Mouse (Mus musculus): Measurements from ENCODE around the gene Mst1r.
A peak's percentile ranks its signal among the peaks of the same experiment; 100 is the strongest.

The Mst1r gene

DNA sequence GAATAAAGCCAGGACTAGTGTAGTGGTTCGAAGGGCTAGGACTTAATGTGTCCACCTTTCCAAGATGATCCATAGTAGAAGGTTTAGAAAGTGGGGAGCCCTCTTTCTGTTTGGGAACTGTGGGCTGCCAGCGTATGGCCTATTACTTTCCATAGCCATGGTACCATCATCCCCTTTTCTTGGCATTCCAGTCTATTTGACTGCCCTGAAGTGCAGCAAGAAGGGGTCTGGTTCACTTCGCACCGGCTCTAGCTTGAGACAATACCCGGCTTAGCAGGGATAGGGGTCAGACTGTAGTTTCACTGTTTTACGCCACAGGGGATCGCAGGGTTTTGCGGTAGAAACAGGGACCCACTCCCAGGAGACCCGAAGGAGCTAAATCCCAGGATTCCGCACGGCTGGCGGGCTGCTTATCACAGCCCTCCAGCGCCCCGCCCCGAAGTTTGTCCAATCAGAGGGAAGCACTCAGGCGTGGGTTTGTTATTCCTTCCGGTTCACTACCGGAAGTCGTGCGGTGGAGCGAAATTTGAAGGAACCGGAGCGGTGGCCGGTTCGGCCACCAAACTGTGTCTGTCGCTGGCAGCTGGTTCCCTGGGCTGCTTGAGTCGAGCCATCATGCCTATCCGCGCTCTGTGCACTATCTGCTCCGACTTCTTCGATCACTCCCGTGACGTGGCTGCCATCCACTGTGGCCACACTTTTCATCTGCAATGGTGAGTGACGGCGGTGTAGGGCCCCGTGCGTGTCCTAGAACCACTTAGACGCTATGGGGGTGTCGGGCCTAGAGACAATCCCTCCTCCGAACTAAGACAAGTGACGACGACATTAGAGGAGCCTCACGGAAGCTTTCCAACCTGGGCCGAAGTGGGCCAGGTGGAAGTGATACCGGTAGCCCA, 44.0 kb downstream of the Mst1r start:
- peak; percentile 88 for DNase-seq (ENCODE audit: low read depth, low spot score)

DNA sequence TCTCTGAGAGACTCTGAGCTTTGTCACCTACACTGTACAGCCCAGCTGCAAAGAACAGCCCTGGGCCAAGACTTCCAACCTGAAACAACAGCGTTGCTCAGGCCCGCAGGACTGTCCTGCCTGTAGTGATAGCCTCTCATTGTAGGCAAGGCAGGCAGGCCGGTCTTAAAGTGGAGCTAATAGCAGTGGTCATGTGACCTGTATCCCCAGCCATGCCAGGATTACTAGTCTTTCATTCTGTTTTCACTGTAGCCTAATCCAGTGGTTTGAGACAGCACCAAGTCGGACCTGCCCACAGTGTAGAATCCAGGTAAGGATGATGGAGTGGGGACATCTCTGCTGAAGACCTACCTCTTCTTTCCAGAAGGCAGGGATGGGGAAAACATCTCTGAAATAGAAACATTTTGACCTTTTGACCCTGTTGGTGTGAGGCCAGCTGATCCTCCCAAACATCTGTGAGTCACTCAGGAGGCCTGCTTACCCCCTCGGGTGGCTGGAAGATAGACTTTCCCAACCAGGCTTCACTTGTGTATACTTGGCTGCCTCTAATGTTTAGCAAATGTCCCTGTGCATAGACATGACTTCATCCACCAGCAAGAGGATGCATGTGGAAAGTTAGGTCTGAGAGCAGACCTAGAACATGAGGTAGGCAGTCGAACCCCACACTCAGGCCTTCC, 49.1 kb downstream of the Mst1r start:
- no peak for DNase-seq (ENCODE audit: low read depth, low spot score)

DNA sequence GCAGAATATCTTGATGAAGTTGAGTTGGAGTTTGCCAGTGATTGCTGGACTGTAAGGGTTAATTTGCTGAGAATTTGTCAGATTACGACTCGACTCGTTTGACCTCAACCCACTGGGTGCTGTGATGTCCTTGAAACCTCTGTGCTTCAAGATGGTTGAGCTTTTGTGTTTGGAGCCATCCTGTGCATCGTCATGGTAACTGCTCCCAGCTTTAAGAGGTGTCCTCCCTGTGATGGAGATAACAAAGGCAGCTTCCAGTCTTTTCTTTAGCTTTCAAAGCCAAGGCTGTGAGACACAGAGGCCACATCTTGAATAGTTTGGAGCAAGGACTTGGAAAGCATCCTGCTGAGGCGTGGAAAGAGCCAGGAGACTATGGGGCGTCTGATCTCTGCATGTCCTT, 50.5 kb downstream of the Mst1r start:
- no peak for DNase-seq (ENCODE audit: low read depth, low spot score)

DNA sequence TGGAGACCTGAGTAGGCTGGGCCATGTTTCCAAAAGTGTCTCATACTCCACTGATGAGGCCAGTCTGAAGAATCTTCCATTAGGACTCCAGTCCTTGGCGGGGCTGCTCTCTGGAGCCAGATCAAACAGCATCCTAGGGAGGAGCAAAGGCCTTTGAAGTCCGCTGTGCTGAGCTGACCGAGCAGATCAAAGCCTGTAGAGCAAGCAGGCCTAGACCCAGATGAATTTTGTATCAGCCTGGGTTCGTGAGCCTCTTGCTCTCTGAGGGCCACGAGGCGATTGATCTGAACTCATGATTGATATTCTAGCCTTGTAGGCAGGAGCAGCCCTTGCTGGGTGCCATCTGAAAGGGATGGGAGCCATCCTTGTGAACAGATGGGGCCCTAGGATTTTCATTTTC, 53.2 kb downstream of the Mst1r start:
- DNase-seq (ENCODE audit: low read depth, low spot score), result no peak

DNA sequence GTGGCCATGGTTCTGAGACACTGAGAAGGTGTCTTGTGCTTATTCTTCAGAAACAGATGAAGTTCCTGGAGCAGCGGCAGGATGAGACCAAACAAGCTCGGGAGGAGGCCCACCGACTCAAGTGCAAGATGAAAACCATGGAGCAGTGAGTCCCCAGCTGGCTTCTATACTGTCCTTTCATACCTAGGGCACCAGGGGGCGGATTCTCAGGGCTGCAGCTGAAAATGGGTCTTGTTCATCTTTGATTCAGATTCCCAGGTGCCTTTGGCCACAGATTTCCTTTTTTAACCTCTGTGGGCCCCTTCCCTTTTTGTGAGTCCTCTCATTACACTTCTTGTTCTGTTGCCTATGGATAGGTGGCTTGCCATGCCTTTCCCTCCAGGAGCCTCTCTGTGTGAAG, 54.3 kb downstream of the Mst1r start:
- peak; percentile 22 for DNase-seq (ENCODE audit: low read depth, low spot score)

DNA sequence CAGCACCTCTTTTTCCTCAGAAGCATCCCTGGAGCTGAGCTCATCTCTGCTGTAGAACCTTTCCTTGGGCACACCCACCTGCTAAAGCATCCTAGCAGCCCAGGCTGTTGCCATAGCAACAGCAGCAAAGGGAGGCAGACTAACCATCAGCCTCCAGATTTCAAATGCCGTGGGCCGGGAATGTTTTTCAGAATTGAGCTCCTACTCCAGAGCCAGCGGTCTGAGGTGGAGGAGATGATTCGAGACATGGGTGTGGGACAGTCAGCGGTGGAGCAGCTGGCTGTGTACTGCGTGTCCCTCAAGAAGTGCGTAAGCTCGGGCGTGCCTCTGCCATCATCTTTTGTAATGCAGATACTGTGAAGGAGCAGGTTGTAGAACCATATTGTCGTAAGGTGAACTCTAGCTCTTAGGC, 54.7 kb downstream of the Mst1r start:
- no peak for DNase-seq (ENCODE audit: low read depth, low spot score)

DNA sequence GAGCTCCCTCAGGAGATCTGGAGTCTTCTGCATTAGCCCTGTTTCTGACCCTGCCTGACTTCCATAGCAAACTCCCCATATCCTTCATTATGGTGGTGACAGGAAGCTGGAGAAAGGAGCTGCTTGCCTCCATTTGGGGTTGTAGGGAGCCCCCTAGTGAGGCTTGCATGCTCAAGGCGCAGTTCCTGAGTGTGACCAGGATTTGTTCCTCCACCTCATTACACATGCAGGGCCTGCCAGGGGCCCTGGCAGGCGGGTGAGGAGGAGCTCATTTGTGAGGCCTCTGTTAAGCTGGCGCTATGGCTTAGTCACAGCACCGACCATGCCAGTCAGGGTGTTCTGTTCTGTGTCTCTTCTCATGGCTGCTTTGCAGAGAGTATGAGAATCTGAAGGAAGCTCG, 55.2 kb downstream of the Mst1r start:
- no peak for DNase-seq (ENCODE audit: low read depth, low spot score)

DNA sequence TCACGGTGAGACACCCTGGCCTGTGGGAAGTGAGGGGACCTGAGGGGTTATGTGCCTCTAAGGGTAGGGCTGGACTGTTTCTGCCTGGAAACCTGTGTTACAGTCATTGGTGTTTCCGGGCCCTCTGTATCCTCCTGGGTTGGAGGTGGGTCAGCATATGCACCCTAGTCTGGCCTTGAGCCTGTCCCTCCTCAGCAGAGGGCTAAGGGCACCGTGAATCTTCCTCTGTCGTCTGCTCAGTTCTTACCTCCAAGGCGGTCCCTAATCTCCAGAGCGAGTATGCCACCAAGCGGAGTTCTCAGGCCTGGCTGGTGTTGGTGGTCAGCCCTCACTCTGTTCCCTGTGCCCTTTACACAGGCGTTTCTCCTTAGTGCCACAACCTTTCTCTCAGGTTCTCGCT, 56.2 kb downstream of the Mst1r start:
- no peak for DNase-seq (ENCODE audit: low read depth, low spot score)

DNA sequence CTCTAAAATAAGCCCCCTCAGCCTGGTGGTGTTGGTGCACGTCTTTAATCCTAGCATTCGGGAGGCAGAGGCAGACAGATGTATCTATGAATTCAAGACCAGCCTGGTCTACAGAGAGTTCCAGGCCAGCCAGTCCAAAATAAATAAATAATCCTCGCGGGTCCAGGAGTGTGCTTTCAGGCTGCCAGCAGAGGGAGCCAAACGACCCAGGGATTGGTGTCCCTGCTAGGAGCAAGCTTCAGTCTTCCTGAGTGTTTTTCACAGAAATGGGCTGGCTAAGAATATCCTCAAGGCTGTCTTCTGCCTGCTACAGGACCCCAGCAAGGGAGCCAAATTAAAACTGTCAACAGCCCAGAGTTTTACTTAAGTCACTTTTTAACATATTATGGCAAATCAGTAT, 57.0 kb downstream of the Mst1r start:
- DNase-seq (ENCODE audit: low read depth, low spot score), result peak; percentile 77

DNA sequence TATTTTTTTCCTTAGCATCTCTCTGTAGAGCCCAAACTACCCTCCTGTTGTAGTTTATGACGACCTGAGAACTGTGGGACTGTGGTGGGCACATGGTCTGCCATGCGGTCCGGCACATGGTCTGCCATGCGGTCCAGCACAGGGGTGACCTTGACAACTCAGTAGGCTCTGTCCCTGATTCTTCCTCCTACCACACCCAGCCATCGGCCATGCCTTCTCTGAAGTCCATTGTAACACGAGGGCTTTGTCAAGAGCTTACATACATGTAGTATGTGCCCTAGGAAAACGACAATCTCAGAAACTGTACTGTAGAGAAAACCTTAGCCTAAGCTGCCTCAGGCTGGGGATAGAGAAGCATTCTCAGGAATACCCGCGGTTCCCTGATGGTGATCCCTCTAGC, 58.0 kb downstream of the Mst1r start:
- no peak for DNase-seq (ENCODE audit: low read depth, low spot score)

DNA sequence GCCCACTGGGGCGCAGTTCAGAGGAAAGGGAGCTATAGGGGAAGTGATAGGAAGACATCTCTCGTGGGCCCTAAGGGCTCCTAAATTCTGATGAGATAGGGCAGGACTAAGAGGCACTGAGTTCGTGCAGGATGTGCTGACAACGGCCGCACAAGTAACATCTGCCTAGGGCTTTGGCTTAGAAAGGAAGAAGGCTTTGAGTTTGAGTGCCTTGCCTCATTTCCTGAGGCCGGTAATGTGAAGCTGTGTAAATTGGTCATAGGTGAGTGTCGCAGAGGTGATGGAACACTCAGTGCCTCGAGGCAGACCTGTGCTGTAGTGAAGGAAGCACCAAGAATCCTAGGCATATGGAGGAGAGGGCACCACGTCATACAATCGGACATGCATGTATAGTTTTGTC, 60.0 kb downstream of the Mst1r start:
- DNase-seq (ENCODE audit: low read depth, low spot score), result no peak

DNA sequence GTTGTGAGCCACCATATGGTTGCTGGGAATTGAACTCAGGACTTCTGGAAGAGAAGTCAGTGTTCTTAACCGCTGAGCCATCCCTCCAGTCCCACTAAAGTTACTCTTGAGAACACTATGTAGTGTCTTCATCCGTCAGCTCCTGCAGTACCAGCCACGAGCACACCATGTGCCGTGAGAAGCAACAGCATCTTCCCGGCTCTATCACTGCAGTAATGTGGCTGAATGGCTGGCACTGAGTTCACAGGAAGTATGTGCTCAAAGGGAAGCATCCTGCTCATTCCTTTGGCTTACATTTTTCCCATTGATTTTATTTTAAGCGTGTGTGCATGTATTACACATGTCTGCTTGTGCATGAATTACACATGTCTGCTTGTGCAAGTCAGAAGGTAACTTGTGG, 60.8 kb downstream of the Mst1r start:
- DNase-seq (ENCODE audit: low read depth, low spot score), result no peak

DNA sequence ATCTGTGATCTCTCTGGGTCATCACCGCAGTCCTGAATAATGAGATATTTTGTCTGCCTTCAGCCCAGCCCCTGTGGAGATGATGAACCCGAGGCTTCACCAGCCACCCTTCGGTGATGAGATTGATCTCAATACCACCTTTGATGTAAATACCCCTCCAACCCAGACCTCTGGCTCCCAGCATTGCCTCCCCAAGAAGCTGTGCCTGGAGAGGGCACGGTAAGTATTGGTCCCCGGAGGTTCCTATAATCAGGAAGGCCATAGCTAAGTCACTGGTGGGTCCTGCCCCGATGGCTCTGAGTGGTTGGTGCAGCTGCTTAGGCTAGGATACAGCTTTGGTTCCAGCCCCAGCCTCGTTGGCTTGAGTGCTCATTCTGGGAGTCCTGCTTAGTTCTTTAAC, 61.9 kb downstream of the Mst1r start:
- no peak for DNase-seq (ENCODE audit: low read depth, low spot score)
